Mouse (Mus musculus): ENCODE measurements at regions not wholly inside any gene's neighbourhood (a gene's known extent, or its start where the extent isn't known, plus 50 kb on each side); places are given as distances from the start of the nearest gene placed in this dataset.

GRCm38 (mm10) chr2:142560896-142561500, 340.3 kb downstream of the Kif16b start:
- peak; percentile 90 for ATAC-seq (ENCODE audit: low FRiP score, low read depth)
- peaks cover 4% of the 10 kb centered on the region; the same call in 1 of the 2 replicates for H3K4me1 ChIP-seq
- no peaks in the 10 kb centered on the region for H3K9me3 ChIP-seq
- WGBS, result 54% methylated on average over 4 of the region's 4 CpGs
- H3K4me2 ChIP-seq (replicated peaks), result no peak overlapping the region
- H3K27ac ChIP-seq, result no peak overlapping the region
- H3K9ac ChIP-seq, result no peak overlapping the region
- H3K36me3 ChIP-seq, result no peaks in the 10 kb centered on the region
- H3K27me3 ChIP-seq (replicated peaks), result no peaks in the 10 kb centered on the region
- no peak overlapping the region for H3K4me3 ChIP-seq

- 35% methylated on average over 3 of the region's 3 CpGs for WGBS
- H3K4me1 ChIP-seq, result peaks cover 4% of the 10 kb centered on the region; the same call in 1 of the 2 replicates
- no peak overlapping the region for H3K27ac ChIP-seq
- H3K4me2 ChIP-seq (replicated peaks), result no peak overlapping the region
- no peak overlapping the region for H3K9ac ChIP-seq
- no peaks in the 10 kb centered on the region for H3K9me3 ChIP-seq
- peak; percentile 34; the same call in 1 of the 2 replicates for ATAC-seq (ENCODE audit: low FRiP score, low read depth)
- no peaks in the 10 kb centered on the region for H3K36me3 ChIP-seq
- H3K4me3 ChIP-seq, result no peak overlapping the region
- H3K27me3 ChIP-seq (replicated peaks), result no peaks in the 10 kb centered on the region
Observed at GRCm38 (mm10) chr2:142560400-142560799, 340.9 kb downstream of the Kif16b start.

GRCm38 (mm10) chr2:142559946-142560345, 341.4 kb downstream of the Kif16b start:
- H3K9me3 ChIP-seq, result no peaks in the 10 kb centered on the region
- ATAC-seq (ENCODE audit: low FRiP score, low read depth), result peak; percentile 49; the same call in 1 of the 2 replicates
- no peaks in the 10 kb centered on the region for H3K36me3 ChIP-seq
- no peak overlapping the region for H3K9ac ChIP-seq
- no peak overlapping the region for H3K4me3 ChIP-seq
- H3K27ac ChIP-seq, result no peak overlapping the region
- H3K4me2 ChIP-seq (replicated peaks), result no peak overlapping the region
- H3K4me1 ChIP-seq, result peaks cover 4% of the 10 kb centered on the region; the same call in 1 of the 2 replicates
- no peaks in the 10 kb centered on the region for H3K27me3 ChIP-seq (replicated peaks)

GRCm38 (mm10) chr2:142554851-142555250, 346.5 kb downstream of the Kif16b start:
- no peak overlapping the region for H3K4me2 ChIP-seq (replicated peaks)
- H3K9me3 ChIP-seq, result no peaks in the 10 kb centered on the region
- 84% methylated on average over 2 of the region's 2 CpGs for WGBS
- H3K27me3 ChIP-seq (replicated peaks), result no peaks in the 10 kb centered on the region
- ATAC-seq (ENCODE audit: low FRiP score, low read depth), result no peak
- no peak overlapping the region for H3K4me3 ChIP-seq
- H3K36me3 ChIP-seq, result no peaks in the 10 kb centered on the region
- no peak overlapping the region for H3K27ac ChIP-seq
- H3K4me1 ChIP-seq, result peaks cover 5% of the 10 kb centered on the region; the same call in 1 of the 2 replicates
- no peak overlapping the region for H3K9ac ChIP-seq

- WGBS, result 50% methylated on average over 3 of the region's 3 CpGs
- Histone ChIP-seq H3K9me3 (no peaks in the 10 kb centered on the region), H3K4me2 (replicated peaks) (no peak overlapping the region), H3K27ac (no peak overlapping the region), H3K27me3 (replicated peaks) (no peaks in the 10 kb centered on the region), H3K36me3 (no peaks in the 10 kb centered on the region), H3K9ac (no peak overlapping the region), H3K4me3 (no peak overlapping the region), H3K4me1 (0 out of 2 replicates have a peak, but pooled peaks cover 5% of the 10 kb centered on the region)
- peak; percentile 44; the same call in 1 of the 2 replicates for ATAC-seq (ENCODE audit: low FRiP score, low read depth)
Observed at GRCm38 (mm10) chr2:142551690-142552089, 349.6 kb downstream of the Kif16b start.

GRCm38 (mm10) chr2:142548766-142549165, 352.6 kb downstream of the Kif16b start:
- 90% methylated on average over 4 of the region's 4 CpGs for WGBS
- no peak overlapping the region for H3K9ac ChIP-seq
- H3K4me3 ChIP-seq, result no peak overlapping the region
- H3K27ac ChIP-seq, result no peak overlapping the region
- no peaks in the 10 kb centered on the region for H3K36me3 ChIP-seq
- H3K4me1 ChIP-seq, result 0 out of 2 replicates have a peak, but pooled peaks cover 5% of the 10 kb centered on the region
- H3K27me3 ChIP-seq (replicated peaks), result no peaks in the 10 kb centered on the region
- ATAC-seq (ENCODE audit: low FRiP score, low read depth), result no peak
- H3K4me2 ChIP-seq (replicated peaks), result no peak overlapping the region
- H3K9me3 ChIP-seq, result no peaks in the 10 kb centered on the region

- no peaks in the 10 kb centered on the region for H3K9me3 ChIP-seq
- H3K36me3 ChIP-seq, result no peaks in the 10 kb centered on the region
- no peak overlapping the region for H3K4me3 ChIP-seq
- no peak overlapping the region for H3K27ac ChIP-seq
- no peak for ATAC-seq (ENCODE audit: low FRiP score, low read depth)
- no peak overlapping the region for H3K4me2 ChIP-seq (replicated peaks)
- no peak overlapping the region for H3K9ac ChIP-seq
- no peaks in the 10 kb centered on the region for H3K4me1 ChIP-seq
- WGBS, result 69% methylated on average over 6 of the region's 6 CpGs
- H3K27me3 ChIP-seq (replicated peaks), result no peaks in the 10 kb centered on the region
Observed at GRCm38 (mm10) chr2:142544937-142545336, 356.4 kb downstream of the Kif16b start.

- Histone ChIP-seq H3K9me3 (no peaks in the 10 kb centered on the region), H3K36me3 (no peaks in the 10 kb centered on the region), H3K4me2 (replicated peaks) (no peak overlapping the region), H3K4me3 (no peak overlapping the region), H3K4me1 (no peaks in the 10 kb centered on the region), H3K9ac (no peak overlapping the region), H3K27ac (no peak overlapping the region), H3K27me3 (replicated peaks) (no peaks in the 10 kb centered on the region)
- WGBS, result 73% methylated on average over 1 of the region's 1 CpGs
- no peak for ATAC-seq (ENCODE audit: low FRiP score, low read depth)
Observed at GRCm38 (mm10) chr2:142539980-142540379, 361.4 kb downstream of the Kif16b start.

- Histone ChIP-seq H3K9ac (no peak overlapping the region), H3K4me2 (replicated peaks) (no peak overlapping the region), H3K27me3 (replicated peaks) (no peaks in the 10 kb centered on the region), H3K27ac (no peak overlapping the region), H3K4me1 (no peaks in the 10 kb centered on the region), H3K9me3 (no peaks in the 10 kb centered on the region), H3K36me3 (no peaks in the 10 kb centered on the region), H3K4me3 (no peak overlapping the region)
- 90% methylated on average over 8 of the region's 8 CpGs for WGBS
- ATAC-seq (ENCODE audit: low FRiP score, low read depth), result no peak
Observed at GRCm38 (mm10) chr2:142533555-142533954, 367.8 kb downstream of the Kif16b start.

- no peaks in the 10 kb centered on the region for H3K9me3 ChIP-seq
- H3K4me1 ChIP-seq, result no peaks in the 10 kb centered on the region
- no peak overlapping the region for H3K27ac ChIP-seq
- H3K4me3 ChIP-seq, result no peak overlapping the region
- no peak overlapping the region for H3K9ac ChIP-seq
- ATAC-seq (ENCODE audit: low FRiP score, low read depth), result no peak
- no peak overlapping the region for H3K4me2 ChIP-seq (replicated peaks)
- WGBS, result 91% methylated on average over 5 of the region's 5 CpGs
- H3K36me3 ChIP-seq, result no peaks in the 10 kb centered on the region
- no peaks in the 10 kb centered on the region for H3K27me3 ChIP-seq (replicated peaks)
Observed at GRCm38 (mm10) chr2:142522471-142522870, 378.9 kb downstream of the Kif16b start.

GRCm38 (mm10) chr2:142517731-142518130, 383.6 kb downstream of the Kif16b start:
- no peaks in the 10 kb centered on the region for H3K27me3 ChIP-seq (replicated peaks)
- H3K4me1 ChIP-seq, result no peaks in the 10 kb centered on the region
- H3K9me3 ChIP-seq, result no peaks in the 10 kb centered on the region
- WGBS, result 89% methylated on average over 3 of the region's 3 CpGs
- H3K27ac ChIP-seq, result no peak overlapping the region
- no peaks in the 10 kb centered on the region for H3K36me3 ChIP-seq
- H3K4me2 ChIP-seq (replicated peaks), result no peak overlapping the region
- no peak for ATAC-seq (ENCODE audit: low FRiP score, low read depth)
- no peak overlapping the region for H3K4me3 ChIP-seq
- no peak overlapping the region for H3K9ac ChIP-seq

GRCm38 (mm10) chr2:142505216-142505615, 396.1 kb downstream of the Kif16b start:
- H3K36me3 ChIP-seq, result no peaks in the 10 kb centered on the region
- no peaks in the 10 kb centered on the region for H3K4me1 ChIP-seq
- 88% methylated on average over 1 of the region's 1 CpGs for WGBS
- H3K4me2 ChIP-seq (replicated peaks), result no peak overlapping the region
- no peaks in the 10 kb centered on the region for H3K27me3 ChIP-seq (replicated peaks)
- no peak overlapping the region for H3K27ac ChIP-seq
- H3K9me3 ChIP-seq, result no peaks in the 10 kb centered on the region
- H3K9ac ChIP-seq, result no peak overlapping the region
- ATAC-seq (ENCODE audit: low FRiP score, low read depth), result no peak
- no peak overlapping the region for H3K4me3 ChIP-seq

All from neural tube, embryonic 12.5 days (tissue).